Mouse (Mus musculus) lung, postnatal 0 days (tissue): ENCODE measurements around the gene Stx16.

ENCODE experiments used
- CTCF ChIP-seq: IDR thresholded peaks from 2 replicates; pipeline ENCODE4 v1.5.1; 2016; ENCODE audit warnings: antibody characterized with exemption, mild to moderate bottlenecking
- EP300 ChIP-seq: IDR thresholded peaks from 2 replicates; pipeline ENCODE4 v1.6.1; 2016; ENCODE audit warnings: antibody characterized with exemption, mild to moderate bottlenecking, control low read depth

- TF ChIP-seq CTCF: no peak
- TF ChIP-seq EP300: no peak
Observed at GRCm38 (mm10) chr2:174128926-174129325, 52.8 kb downstream of the Stx16 start.
